Mouse (Mus musculus) hindbrain, embryonic 11.5 days (tissue): ENCODE measurements around the gene E2f4. TPM values are rescaled to one million over a fixed set of nuclear protein-coding genes. Genes with fewer than 3 reads are reported as not detected.

Experiments used
- ATAC-seq: fragments of 200-750 bp; cut with Nextera tagmentation; 2 replicates; pipeline ENCODE4 v1.8.0; 2017; ENCODE audit warnings: mild to moderate bottlenecking, moderate TSS enrichment, moderate library complexity; ENCODE audit not compliant: low FRiP score
- DNase-seq: peaks from one replicate; pipeline ENCODE4 v3.0.0-alpha.2; 2015; ENCODE audit warnings: low spot score
- H3K27ac ChIP-seq: fragments of 300-500 bp; sonication (generic); 2 replicates; pipeline ENCODE4 v1.5.1; 2014; ENCODE audit warnings: mild to moderate bottlenecking, low read depth, low read length
- H3K27me3 ChIP-seq: fragments of 300-500 bp; sonication (generic); 2 replicates; pipeline ENCODE4 v1.6.1; 2014; ENCODE audit warnings: mild to moderate bottlenecking, low read length, moderate library complexity, mixed read lengths; ENCODE audit not compliant: control insufficient read depth, insufficient read depth
- H3K36me3 ChIP-seq: fragments of 300-500 bp; sonication (generic); 2 replicates; pipeline ENCODE4 v1.6.1; 2014; ENCODE audit warnings: mild to moderate bottlenecking, low read length, moderate library complexity, mixed read lengths; ENCODE audit not compliant: control insufficient read depth, insufficient read depth
- H3K4me1 ChIP-seq: fragments of 300-500 bp; sonication (generic); replicated peaks from 2 replicates; pipeline ENCODE4 v1.6.1; 2014; ENCODE audit warnings: low read length, mixed read lengths; ENCODE audit not compliant: control insufficient read depth, insufficient read depth
- H3K4me2 ChIP-seq: fragments of 300-500 bp; sonication (generic); replicated peaks from 2 replicates; pipeline ENCODE4 v1.6.1; 2014; ENCODE audit warnings: mild to moderate bottlenecking, low read depth, low read length
- H3K4me3 ChIP-seq: fragments of 300-500 bp; sonication (generic); 2 replicates; pipeline ENCODE4 v1.5.1; 2014; ENCODE audit warnings: low read depth, low read length
- H3K9ac ChIP-seq: fragments of 300-500 bp; sonication (generic); 2 replicates; pipeline ENCODE4 v1.6.1; 2014; ENCODE audit warnings: low read depth, low read length
- H3K9me3 ChIP-seq: fragments of 300-500 bp; sonication (generic); 2 replicates; pipeline ENCODE4 v1.6.1; 2016; ENCODE audit warnings: low read length; ENCODE audit not compliant: control insufficient read depth
- whole genome bisulfite sequencing: fragments of 180-500 bp; shearing (Covaris S2); extraction: QIAGEN DNeasy Blood & Tissue Kit; methylation state at CpG from one replicate; pipeline ENCODE4 v1.1.7; 2014; 5-methylcytosine and 5-hydroxymethylcytosine counted together
- polyA plus RNA-seq: library from polyadenylated mRNA; unstranded; fragments of >200 nt; fragmentation: Nextera tagmentation; extraction: Ambion mirVana; gene quantifications from 2 replicates; pipeline ENCODE4 v1.2.1, GENCODE M21; 2014

The E2f4 gene
- polyA plus RNA-seq, 1 experiment from 2014 or later: 96.7 TPM

DNA sequence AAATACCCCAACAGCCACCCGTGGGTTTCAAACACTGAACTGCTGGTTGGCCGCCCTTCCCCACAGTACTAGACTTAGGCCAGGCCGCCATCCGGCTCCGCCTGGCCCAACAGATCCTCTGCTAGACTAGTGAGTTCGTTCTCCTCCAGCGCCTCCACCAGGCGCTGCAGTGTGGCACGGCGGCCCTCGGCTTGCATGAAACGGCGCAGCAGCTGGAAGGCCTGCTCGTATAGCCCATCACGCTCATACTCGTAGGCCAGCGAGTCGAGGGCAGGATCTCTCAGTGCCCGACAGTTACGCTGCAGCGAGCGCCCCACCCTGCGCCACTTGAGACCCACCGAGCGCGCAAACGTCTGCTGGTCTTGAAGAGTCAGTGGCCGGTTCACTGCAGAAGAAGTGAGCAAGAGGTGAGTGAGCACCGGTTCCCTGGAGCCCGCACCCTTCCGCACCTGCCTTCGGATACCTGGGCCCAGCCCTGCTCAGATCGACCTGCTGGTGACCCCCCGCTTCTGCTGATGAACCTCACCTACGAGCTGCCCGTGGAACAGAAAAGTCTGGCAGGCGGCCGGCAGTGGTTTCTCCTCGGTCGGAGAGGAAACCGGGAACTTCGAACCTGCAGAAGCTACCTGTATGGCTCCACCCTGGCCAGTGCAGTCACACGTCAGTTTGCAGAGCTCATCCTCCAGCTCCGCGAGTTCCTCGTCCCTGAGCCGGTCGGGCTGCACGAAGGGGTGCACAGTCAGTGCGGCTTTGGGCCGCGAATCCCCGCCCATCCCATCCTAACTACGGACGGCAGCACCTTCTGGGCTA lies 38.3 kb upstream of the E2f4 start:
- WGBS: 4% methylated on average over 55 of the region's 55 CpGs
- ATAC-seq (peak; percentile 41), DNase-seq (peak; percentile 62)
- H3K4me3 ChIP-seq: peak overlapping the region; percentile 33
- H3K9ac ChIP-seq: 0 out of 2 replicates have a peak overlapping the region, but pooled peaks have one; percentile 27
- peaks cover 5% of the 10 kb centered on the region; the same call in 1 of the 2 replicates for H3K4me1 ChIP-seq
- H3K4me2 ChIP-seq: peak overlapping the region; percentile 72
- H3K36me3 ChIP-seq: no peaks in the 10 kb centered on the region
- no peaks in the 10 kb centered on the region for H3K9me3 ChIP-seq
- no peak overlapping the region for H3K27ac ChIP-seq
- peaks cover 65% of the 10 kb centered on the region for H3K27me3 ChIP-seq

DNA sequence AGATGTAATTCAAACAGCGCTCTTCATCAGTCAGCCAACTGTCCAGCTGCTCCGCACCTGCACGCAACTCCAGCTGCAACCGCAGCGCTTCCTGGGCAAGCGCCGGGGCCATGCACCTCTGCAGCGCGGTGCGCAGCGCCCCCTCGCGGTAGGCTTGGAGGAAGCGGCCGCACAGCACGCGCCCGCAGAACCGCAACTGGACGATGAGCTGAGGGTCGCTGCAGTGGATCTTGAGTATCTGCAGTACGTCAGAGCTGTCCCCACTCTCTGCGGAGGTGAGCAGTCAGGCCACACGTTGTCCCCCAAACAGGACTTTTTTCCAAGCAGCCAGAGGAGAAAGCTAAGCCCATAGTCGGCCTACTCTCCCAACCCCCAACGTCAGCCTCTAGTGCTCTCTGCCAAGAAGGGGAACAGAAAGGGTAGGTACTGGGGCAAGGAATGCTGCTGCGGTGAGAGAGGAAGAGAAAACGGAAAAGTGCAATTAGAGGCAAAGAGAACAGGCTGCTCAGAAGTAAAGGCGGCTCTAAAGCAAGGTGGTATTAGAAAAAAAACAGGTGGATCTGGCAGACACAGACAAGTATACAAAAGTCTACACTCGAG lies 37.6 kb upstream of the E2f4 start:
- Histone ChIP-seq H3K27ac (no peak overlapping the region), H3K27me3 (peaks cover 70% of the 10 kb centered on the region), H3K36me3 (no peaks in the 10 kb centered on the region), H3K9me3 (no peaks in the 10 kb centered on the region), H3K9ac (no peak overlapping the region), H3K4me2 (peak overlapping the region; percentile 72), H3K4me3 (peak overlapping the region; percentile 33), H3K4me1 (peaks cover 4% of the 10 kb centered on the region; the same call in 1 of the 2 replicates)
- WGBS: 5% methylated on average over 30 of the region's 30 CpGs
- DNase-seq (peak; percentile 94), ATAC-seq (peak; percentile 73)

DNA sequence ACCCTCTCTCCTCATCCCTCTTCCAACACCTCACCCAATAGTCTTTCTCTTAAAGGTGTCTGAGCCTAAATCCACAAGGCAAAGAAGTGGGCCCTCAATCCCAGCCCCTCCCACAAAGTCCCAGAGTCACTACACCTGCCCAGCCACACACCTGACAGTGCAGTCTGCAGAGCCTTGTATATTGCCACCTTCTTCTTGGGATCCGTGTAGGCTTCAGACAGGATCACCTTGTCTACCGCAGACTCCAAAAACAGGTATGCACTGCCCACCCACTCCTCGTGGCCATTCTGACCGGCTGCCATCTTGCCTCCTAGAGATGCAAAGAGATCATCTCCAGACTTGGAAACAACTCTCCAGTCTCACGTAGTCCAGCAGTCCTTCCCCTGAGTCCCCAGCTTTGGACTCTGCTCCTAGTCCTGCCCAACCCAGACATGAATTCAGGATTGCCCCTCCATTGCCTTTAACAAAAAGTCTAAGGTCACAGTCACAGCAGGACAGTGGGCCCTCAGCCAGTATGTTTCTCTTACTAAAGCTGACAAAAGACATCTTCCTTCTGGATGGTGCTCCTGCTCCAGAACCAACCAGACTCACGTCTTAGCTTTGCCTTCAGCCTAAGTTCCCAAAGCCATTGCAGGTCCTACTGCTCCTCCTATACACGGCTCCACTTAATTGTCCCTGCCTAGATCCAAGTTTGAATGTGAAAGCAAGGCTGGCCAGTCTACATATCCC lies 36.9 kb upstream of the E2f4 start:
- ATAC-seq (no peak), DNase-seq (no peak)
- peaks cover 2% of the 10 kb centered on the region; the same call in 1 of the 2 replicates for H3K4me1 ChIP-seq
- H3K9me3 ChIP-seq: no peaks in the 10 kb centered on the region
- H3K9ac ChIP-seq: no peak overlapping the region
- WGBS: 63% methylated on average over 7 of the region's 7 CpGs
- no peaks in the 10 kb centered on the region for H3K36me3 ChIP-seq
- H3K27ac ChIP-seq: no peak overlapping the region
- H3K4me2 ChIP-seq: no peak overlapping the region
- no peak overlapping the region for H3K4me3 ChIP-seq
- peaks cover 72% of the 10 kb centered on the region for H3K27me3 ChIP-seq

DNA sequence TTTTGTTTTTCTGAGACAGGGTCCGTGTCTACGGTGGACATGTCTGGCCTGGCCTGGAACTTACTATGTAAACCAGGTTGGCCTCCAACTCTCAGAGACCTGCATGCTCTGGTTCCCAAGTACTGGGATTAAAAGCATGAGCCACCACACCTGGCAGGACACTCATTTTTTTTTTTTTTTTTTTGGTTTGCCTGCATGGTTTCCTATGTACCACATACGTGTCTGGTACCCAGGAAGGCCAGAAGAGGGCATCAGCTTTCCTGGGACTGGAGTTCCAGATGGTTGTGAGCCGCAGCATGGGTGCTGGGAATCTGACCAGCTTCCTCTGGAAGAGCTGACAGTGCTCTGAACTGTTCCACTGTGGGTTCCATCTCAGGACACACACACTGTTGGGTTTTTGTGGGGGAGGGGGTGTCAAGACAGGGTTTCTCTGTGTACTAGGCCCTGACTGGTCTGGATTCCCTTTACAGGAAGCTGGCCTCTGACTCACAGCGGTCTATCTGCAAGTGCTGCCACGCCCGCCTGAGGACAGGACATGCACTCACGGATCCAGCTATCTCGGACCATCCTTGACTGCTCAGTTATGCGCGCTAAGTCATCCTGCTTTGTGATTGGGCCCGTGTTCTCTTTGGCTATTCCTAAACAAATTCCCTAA lies 36.0 kb upstream of the E2f4 start:
- DNase-seq: no peak
- 86% methylated on average over 12 of the region's 12 CpGs for WGBS

DNA sequence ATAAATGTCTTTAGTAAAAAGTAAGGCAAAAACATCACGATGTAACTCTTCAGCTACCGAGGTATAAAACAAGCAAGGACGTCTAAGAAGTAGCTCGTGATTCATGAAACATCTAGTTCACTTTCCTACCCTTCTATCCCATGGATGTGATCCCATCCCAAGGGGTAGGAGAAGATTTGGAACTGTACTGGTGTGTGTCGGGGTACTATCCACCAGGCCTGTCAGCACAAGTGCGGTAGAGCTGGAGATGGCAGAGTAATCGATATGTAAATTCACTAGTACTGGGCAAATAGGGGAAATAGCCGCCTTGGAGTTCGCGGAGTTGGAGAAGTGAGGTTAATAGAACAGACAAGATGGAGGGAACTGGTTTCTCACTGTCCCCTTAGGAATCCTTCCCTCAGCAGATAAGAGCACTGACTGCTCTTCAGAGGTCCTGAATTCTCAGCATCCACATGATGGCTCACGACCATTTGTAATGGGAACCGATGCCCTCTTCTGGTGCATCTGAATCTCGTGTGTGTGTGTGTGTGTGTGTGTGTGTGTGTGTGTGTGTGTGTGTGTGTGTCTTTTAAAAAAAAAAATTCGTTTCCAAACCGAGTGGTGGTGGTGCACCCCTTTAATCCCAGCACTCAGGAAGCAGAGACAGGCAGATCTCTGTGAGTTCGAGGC lies 34.1 kb upstream of the E2f4 start:
- H3K27me3 ChIP-seq: peaks cover 80% of the 10 kb centered on the region
- H3K9me3 ChIP-seq: no peaks in the 10 kb centered on the region
- peaks cover 6% of the 10 kb centered on the region; the same call in 1 of the 2 replicates for H3K4me1 ChIP-seq
- H3K4me2 ChIP-seq: no peak overlapping the region
- DNase-seq (no peak), ATAC-seq (no peak)
- no peak overlapping the region for H3K9ac ChIP-seq
- WGBS: 39% methylated on average over 16 of the region's 16 CpGs
- no peaks in the 10 kb centered on the region for H3K36me3 ChIP-seq
- no peak overlapping the region for H3K27ac ChIP-seq
- no peak overlapping the region for H3K4me3 ChIP-seq

More for the DNA sequence above, 36.0 kb upstream of the E2f4 start:
- Histone ChIP-seq H3K27ac (no peak overlapping the region), H3K9me3 (no peaks in the 10 kb centered on the region), H3K4me1 (peaks cover 2% of the 10 kb centered on the region; the same call in 1 of the 2 replicates), H3K9ac (no peak overlapping the region), H3K36me3 (no peaks in the 10 kb centered on the region), H3K4me2 (no peak overlapping the region), H3K27me3 (peaks cover 71% of the 10 kb centered on the region), H3K4me3 (no peak overlapping the region)
- no peak for ATAC-seq

DNA sequence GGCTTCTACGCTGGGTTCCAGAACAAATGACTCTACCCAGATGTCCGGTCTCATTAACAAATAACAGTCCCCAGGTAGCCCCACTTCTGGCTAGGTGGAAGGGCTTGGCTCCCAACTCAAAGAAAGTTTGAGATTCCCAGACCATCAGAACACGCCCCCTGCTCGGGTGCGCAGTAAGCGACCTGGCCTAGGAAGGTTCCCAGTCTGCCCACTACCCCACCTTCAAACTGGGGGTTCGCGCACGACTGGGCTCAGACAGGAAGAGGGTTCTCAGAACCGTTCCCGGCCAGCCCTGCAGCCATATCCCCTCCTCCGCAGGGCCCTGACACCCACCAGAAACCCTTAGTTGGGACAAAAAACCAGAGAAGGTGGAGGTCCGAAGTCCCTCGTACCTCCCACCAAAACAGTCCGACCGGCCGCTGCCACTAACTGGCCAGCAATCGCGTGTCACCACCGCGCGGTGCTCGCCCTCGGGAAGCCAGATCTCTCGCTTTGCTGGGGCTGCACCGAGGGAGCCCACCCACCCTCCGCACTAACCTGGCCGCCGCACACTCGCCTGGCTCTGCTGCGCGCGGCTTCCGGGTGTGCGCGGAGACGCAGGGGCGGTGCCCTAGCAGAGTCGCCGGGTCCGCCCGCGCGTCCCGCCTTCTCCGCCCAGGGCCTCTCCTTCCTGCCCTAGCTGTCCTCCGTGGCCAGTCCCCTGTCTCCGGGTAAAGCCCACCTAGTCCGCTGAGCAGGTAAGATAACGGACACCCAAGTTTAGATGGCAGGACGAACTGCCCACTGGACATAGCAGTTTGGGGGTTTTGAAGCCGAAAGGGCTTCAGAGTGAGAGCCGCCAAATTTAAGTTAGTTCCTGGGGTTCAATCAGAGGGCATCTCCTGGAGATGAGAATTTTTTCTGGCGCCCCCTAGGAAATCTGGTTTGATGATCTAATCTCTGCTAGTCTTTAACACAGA lies 33.2 kb upstream of the E2f4 start, which contains the start of the genes Tradd and Fbxl8:
Gene Tradd (minus strand): TSS at position 586 of the 959 bp plus-strand sequence.
Gene Fbxl8 (plus strand): TSS at position 625 of the 959 bp plus-strand sequence.
- H3K4me2 ChIP-seq: peak within 1 kb of the TSS; percentile 81
- H3K4me1 ChIP-seq: peaks cover 8% of the 10 kb centered on the region; the same call in 1 of the 2 replicates
- H3K9me3 ChIP-seq: no peaks in the 10 kb centered on the region
- DNase-seq (peak; percentile 69), ATAC-seq (peak; percentile 17; the same call in 1 of the 2 replicates)
- H3K27ac ChIP-seq: no peak within 1 kb of the TSS
- peak within 1 kb of the TSS; percentile 53 for H3K9ac ChIP-seq
- H3K27me3 ChIP-seq: peaks cover 80% of the 10 kb centered on the region
- peak within 1 kb of the TSS; percentile 60 for H3K4me3 ChIP-seq
- no peaks in the 10 kb centered on the region for H3K36me3 ChIP-seq
- WGBS: 2% methylated on average over 54 of the region's 54 CpGs

DNA sequence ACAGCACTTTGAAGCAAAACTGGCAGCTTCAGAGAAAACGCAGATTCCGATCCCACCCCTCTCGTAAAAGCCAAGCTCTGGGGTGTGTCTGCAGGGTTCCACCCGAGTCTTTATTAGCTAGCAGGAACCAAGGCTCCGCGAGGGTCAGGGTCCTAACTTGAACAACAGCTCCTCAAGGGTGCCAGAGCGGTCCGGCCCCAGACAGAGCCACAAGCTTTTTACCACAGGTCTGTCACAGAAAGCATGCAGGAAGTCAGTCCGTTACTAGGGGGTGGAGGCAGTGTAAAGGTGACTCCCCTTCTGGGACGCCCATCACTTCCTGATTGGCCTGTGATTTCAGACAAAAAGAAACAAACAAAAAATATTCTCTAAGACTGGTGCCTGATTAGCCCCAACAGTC lies 32.3 kb upstream of the E2f4 start:
- DNase-seq: peak; percentile 23
- WGBS: 15% methylated on average over 10 of the region's 10 CpGs

More for the DNA sequence above, 32.3 kb upstream of the E2f4 start:
- Histone ChIP-seq H3K36me3 (no peaks in the 10 kb centered on the region), H3K4me1 (peaks cover 8% of the 10 kb centered on the region; the same call in 1 of the 2 replicates), H3K27ac (no peak overlapping the region), H3K27me3 (peaks cover 81% of the 10 kb centered on the region), H3K9ac (no peak overlapping the region), H3K4me3 (peak overlapping the region; percentile 60; the same call in 1 of the 2 replicates), H3K9me3 (no peaks in the 10 kb centered on the region), H3K4me2 (0 out of 2 replicates have a peak overlapping the region, but pooled peaks have one; percentile 81)
- no peak for ATAC-seq
